Mouse (Mus musculus) retina, postnatal 1 day (tissue): ENCODE measurements around the gene Tfip11.

Experiments used
- DNase-seq: peaks from one replicate; pipeline ENCODE4 v3.0.0-alpha.2; 2012

Tfip11 gene

DNA sequence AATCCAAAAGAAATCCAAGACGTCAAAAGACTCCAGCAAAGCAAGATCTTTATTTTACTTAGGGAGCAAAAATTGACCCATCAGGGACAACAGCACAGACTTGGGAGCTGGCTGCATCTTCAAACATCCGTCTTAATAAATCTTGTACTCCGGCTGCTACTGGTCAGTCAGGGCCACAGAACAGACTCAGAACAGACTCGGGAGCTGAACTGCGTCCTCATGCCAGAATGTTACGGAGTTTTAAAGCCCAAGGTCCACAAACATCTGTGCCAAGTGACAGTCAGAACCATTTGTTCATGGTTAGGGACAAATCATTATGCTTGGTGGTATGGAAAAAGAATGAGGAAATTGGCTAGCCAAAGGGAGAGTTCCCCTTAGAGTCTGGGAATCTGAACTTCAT is 2.9 kb upstream of the Tfip11 start:
- no peak for DNase-seq

GRCm38 (mm10) chr5:112324637-112325545 is 1.3 kb upstream of the Tfip11 start:
- DNase-seq = peak; percentile 51

- DNase-seq = no peak
These were observed 370 bp downstream of the Tfip11 start for GRCm38 (mm10) chr5:112326446-112327009.

DNA sequence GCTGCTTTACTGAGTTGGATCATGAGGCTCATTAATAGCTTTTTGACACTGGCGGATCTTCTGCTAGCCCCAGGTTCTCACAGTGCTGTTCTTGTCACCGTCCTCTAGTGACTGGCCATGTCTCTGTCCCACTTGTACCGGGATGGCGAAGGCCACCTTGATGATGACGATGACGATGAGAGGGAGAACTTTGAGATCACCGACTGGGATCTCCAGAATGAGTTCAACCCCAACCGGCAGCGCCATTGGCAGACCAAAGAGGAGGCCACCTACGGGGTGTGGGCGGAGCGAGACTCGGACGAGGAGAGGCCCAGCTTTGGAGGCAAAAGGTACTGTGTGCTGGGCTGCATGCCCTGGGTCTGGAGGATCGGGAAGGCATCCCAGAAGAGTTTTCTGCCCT is 1.7 kb downstream of the Tfip11 start:
- no peak for DNase-seq

DNA sequence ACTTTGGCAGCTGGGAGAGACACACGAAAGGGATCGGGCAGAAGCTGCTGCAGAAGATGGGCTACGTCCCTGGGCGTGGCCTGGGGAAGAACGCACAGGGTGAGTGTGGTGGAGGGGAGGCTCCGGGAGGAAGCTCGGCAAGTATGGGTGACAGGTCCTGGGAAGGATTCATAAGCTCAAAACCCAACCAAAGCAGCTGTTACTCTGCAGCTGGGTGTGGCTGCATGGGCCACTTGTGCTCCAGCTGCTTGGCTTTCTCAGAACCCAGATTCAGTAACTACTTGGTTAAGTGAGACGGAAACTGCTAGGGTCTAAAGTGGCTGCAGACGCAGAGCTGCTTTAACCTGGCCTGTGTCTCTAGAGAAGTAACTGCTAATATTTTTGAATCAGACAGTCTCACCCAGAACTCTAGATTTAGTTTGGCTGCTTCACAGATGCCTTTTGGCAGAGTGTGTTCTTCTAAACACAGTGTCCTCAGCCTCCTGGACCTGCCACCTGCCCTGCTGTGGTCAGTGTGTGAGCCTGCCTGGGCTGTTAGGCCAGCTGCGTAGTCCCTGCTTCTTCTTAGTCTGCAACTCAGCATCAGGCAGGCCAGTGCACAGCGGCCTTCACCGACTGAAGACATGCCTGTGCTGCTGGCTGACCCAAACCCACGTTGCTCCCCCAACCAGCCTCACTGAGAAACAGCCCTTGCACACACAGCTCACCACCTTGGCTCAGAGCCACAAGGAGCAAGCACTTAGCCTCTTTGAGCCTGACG is 3.8 kb downstream of the Tfip11 start:
- DNase-seq = no peak

DNA sequence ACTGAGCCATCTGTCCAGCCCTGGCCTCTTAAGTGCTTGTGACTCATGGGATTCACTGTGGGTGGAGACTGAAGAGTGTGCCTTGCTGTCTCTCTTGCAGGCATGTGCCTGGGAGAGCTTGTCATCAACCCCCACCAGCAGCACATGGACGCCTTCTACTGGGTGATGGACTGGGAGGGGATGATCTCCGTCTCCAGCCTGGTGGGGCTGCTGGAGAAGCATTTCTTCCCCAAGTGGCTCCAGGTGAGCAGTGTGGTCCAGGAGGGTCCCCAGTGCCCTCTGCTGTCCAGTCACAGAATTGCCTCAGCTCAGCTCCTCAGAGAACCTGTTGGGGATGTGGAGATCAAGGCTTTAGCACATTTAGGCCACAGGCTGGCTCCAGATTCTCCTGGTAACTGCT is 9.3 kb downstream of the Tfip11 start:
- DNase-seq = peak; percentile 48

- no peak for DNase-seq
These were observed 10.8 kb downstream of the Tfip11 start for GRCm38 (mm10) chr5:112337004-112337403.

DNA sequence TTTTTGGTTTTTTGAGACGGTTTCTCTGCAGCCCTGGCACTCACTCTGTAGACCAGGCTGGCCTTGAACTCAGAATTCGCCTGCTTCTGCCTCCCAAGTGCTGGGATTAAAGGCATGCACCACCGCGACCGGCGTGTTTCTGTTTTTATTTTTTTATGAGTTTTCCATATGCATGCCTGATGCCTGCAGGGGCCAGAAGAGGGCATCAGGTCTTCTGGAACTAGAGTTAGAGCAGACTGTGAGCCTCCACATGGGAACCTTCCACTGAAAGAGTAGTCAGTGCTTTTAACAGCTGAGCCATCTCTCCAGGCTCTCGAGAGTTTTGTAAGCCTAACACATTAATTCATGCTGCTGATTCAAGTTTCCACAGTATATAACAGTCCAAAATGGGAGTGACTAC is 13.1 kb downstream of the Tfip11 start:
- DNase-seq = no peak

DNA sequence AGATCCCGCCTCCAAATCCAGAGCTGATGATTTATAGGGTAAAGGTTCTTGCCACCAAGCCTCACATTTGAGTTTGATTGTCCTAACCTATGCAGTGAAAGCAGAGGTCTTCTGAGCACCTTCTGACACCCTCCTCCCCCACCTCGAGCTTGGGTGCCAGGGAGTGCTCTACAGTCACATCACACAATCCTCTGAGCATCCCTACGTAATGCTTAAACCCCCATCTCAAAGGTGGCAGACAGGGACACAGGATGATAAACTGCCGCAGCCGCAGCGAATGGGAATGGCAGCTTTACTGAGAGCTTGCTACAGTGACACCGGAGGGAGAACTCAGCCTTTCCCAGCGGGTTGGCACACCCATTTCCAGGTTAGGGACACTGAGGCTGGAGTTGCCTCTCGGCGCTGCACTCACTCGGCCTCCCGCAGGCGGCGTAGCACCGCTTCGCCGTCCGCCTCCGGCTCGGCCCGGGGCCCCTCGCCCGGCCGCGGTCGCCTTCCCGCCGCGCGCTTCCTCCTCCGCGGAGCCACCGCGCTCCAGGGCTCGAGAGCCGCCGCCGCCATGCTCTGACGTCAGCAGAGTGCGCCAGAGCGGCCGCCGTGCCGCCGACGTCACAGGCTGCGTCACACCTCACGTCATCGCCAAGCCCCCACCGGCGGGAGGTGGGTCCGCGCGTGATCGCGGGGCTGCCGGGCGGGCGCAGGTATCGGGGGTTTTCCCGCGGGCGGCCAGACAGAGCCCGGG is 16.5 kb downstream of the Tfip11 start, which contains the start of the genes Srrd and Hps4:
Srrd (minus strand) TSS at position 578 of the 742 bp plus-strand sequence.
Hps4 (plus strand) TSS at position 621 of the 742 bp plus-strand sequence.
- peak; percentile 87 for DNase-seq

- no peak for DNase-seq
These were observed 17.0 kb downstream of the Tfip11 start for GRCm38 (mm10) chr5:112343205-112343595.

- no peak for DNase-seq
These were observed 18.2 kb downstream of the Tfip11 start for GRCm38 (mm10) chr5:112344092-112344960.

DNA sequence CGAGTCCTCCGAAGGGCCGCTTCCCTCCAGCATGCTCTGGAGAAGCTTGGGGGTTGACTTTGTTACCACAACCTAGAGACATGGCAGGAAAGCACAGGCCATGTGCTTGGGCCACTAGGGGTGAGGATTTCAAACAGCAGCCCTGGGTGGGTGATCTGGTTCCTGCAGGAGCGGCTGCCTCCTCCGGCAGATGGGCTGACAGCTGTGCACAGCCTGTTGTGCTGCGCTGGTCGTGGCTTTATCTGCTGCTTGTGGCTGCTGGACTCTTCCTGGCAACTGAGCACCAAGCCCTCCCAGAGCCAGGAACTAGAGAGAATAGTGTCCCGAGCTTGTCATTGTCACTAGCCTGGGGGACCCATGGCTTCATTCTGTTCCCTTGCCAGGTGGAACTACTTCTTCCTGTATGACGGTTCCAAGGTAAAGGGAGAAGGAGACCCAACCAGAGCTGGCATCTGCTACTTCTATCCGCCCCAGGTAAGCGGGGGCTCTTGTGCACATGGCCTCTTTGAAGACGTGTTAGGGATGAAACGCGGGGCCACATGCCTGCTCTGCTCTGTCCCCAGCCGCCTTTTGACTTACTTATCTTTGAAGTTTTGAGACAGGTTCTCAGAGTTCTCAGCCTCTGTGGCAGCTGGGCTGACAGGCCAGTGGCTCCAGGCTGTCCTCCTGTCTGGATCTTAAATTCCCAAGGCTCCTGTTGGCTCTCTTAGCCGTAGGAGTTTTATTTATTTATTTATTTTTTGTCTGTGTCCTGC is 20.2 kb downstream of the Tfip11 start:
- DNase-seq = no peak

- DNase-seq = no peak
These were observed 23.0 kb downstream of the Tfip11 start for GRCm38 (mm10) chr5:112349169-112349568.

GRCm38 (mm10) chr5:112355493-112355892 is 29.3 kb downstream of the Tfip11 start:
- no peak for DNase-seq

DNA sequence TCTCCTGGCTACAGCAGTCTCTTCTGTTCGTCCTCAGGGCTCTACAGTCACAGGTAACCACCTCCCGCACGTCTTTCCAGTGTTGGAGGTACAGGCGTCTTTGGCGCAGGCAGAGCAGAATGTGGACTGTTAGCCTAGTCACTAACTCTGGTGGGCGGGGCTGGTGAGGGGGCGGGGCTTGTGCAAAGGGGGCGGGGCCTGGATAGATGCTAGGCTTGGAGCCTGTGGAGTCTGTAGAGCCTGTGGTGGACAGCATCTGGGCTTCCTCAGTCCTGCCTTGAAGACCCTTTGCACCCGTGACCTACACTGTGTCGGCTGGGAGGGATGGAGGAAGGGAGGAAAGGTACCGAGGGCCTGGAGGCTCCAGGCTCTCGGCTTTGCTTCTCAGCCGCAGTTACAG is 29.8 kb downstream of the Tfip11 start, which contains the start of gene Gm6583:
Gm6583 (minus strand) TSS at position 124 of the 400 bp plus-strand sequence.
- DNase-seq = no peak

DNA sequence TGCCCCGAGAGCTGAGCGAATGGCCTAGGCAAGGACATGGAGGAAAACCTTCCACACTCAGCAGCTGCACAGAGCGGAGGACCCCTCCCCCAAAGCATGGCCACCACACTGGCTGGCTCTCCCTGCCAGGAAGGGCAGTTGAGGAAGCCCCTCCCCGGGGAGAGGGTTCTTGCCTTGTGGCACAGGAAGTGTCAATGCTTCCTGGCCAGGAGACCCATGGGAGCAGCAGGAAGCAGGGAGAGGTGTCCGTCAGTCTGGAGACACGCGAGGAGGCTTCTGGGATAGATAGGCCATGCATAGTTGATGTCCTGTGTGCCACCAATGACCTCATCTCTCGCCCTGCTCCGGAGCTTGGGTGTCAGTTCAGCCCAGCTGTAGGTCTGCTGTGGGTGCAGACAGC is 30.2 kb downstream of the Tfip11 start:
- no peak for DNase-seq

DNA sequence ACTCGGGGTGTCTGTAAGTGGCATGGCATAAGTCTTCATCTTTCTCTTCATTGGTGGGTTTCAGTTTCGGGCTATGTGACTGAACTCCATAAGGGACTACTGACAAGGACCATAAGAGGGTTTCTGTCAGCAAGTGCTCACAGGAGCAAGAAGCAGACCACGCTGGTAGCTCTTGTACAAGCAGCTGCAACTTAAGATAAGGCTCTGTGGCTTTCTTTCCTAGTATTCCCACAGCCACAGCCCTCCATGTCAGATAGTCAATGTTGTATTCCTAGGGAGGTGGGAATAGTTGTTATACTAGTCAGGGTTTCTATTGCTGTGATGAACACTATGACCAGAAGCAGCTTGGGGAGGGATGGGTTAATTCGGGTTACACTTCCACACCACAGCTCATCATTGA is 33.4 kb downstream of the Tfip11 start:
- no peak for DNase-seq

DNA sequence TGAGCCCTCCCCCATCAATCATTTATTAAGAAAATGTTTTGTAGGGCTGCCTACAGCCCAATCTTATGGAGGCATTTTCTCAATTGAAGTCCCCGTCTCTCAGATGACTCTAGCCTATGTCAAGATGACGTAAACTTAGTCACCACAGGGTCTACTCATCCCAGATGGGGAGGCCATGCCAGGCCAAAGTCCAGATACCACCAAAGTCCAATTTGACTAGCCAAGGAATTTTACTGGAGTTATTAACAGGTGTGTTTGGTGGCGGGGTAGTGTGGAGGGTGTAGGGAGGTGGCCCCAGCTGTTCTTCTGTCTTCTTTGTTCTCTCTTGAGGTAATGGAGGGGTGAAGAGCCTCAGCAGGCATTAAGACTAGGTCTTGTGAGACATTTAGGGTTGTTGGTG is 33.9 kb downstream of the Tfip11 start:
- DNase-seq = no peak

GRCm38 (mm10) chr5:112364184-112364797 is 38.1 kb downstream of the Tfip11 start:
- DNase-seq = peak; percentile 35

DNA sequence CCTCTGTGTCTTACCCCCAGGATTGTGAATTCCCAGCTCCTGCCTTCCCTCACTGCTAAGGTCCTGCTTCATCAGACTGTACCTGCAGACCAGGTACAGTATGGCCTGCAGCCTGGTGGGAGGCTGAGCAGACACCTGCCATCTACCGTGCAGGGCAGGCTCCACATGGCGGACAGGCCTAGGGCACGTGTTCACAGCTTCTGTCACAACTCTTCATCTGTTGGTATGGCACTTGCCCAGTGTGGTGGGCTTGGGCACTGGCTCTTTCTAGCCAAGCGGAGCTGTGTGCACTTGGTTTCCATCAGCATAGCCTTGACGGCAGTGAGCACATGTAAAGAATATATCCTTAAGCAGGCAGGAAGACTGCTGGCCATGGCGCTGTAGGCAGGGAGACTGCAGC is 40.7 kb downstream of the Tfip11 start:
- no peak for DNase-seq
